Mouse (Mus musculus): ENCODE measurements at regions not wholly inside any gene's neighbourhood (a gene's known extent, or its start where the extent isn't known, plus 50 kb on each side); places are given as distances from the start of the nearest gene placed in this dataset.

DNA sequence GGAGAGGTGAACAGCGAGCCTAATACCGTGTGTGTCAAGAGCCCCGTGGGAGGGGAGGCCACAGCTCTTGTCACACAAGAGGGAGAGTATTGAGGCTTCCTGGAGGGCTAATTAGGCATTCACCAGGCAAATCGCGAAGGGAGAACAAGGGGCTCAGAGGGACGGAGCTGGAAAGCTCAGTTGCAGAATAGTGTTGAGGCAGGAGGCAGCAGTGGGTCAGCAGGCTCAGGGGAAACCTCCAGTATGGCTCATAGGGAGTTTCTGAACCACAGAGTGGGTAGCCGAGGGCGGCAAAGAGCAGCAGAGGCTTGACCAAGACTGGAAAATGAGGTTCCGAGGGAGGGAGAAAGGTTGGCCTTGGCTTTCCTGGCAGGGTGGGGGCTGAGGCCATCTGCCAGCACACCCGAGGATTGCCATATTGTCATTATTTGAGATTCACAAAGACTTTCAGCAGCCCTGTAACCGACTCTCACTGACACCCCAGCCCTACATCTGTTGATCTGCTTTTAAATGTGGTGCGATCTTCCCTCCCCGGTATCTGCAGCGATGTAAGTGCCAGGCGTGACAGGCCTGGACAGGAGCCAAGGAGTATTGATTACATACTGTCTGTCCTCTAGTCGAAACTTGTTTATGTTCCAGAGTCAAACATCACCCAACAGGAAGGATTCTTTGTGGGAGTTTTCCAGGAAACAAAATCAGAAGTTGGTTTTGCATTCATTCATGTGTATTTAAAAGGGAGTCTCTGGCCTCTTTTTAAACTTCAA lies 198.5 kb downstream of the Enc1 start:
- TF ChIP-seq CTCF (IDR thresholded peaks at IDR 0.05; ENCODE audit: borderline replicate concordance, insufficient read depth, low read length) = no peak
- TF ChIP-seq POLR2A (IDR thresholded peaks at IDR 0.05; ENCODE audit: low read depth, low read length) = no peak
